Comparison of ENCODE assay signal across 23 mouse cellular contexts in genomic region chr4:140248396-140248795, GRCm38 (mm10). TPM values are rescaled to one million over a fixed set of nuclear protein-coding genes. Genes with fewer than 3 reads are reported as not detected.
"Had no signal": no experiment of that assay in that cellular context is flagged by ENCODE, and none has a peak within 500 bp of the region (broad histone marks: within the 10 kb centered on the region; RNA-seq: fewer than 3 reads in every experiment).

No protein-coding gene starts in this region.

- H3K9ac ChIP-seq: kidney, embryonic 15.5 days; limb, embryonic 13.5 days; liver, embryonic 12.5 days; liver, embryonic 15.5 days; lung, embryonic 15.5 days; midbrain, embryonic 13.5 days; neural tube, embryonic 13.5 days; stomach, embryonic 15.5 days had no signal

- H3K9me3 ChIP-seq: kidney, embryonic 15.5 days; limb, embryonic 10.5 days; limb, embryonic 13.5 days; liver, embryonic 12.5 days; liver, embryonic 15.5 days; lung, embryonic 15.5 days; megakaryocyte, embryonic 14.5 days; midbrain, embryonic 10.5 days; midbrain, embryonic 13.5 days; neural tube, embryonic 13.5 days; stomach, embryonic 15.5 days had no signal

- H3K4me1 ChIP-seq: liver, embryonic 15.5 days; megakaryocyte, embryonic 14.5 days had no signal

- H3K27ac ChIP-seq: kidney, embryonic 15.5 days; limb, embryonic 10.5 days; limb, embryonic 13.5 days; liver, embryonic 12.5 days; liver, embryonic 15.5 days; lung, embryonic 15.5 days; midbrain, embryonic 10.5 days; neural tube, embryonic 13.5 days; stomach, embryonic 15.5 days had no signal

- DNase-seq: kidney, postnatal 10 days; kidney, postnatal 36 days; liver; lung, adult 18-20 months; lung, postnatal 10 days; lung, postnatal 36 days; right cerebral cortex, adult 18-20 months; right cerebral cortex, postnatal 14 days; spleen, adult 18-20 months; thymus, postnatal 25 days had no signal

- H3K4me2 ChIP-seq: kidney, embryonic 15.5 days; limb, embryonic 13.5 days; liver, embryonic 12.5 days; liver, embryonic 15.5 days; lung, embryonic 15.5 days; stomach, embryonic 15.5 days had no signal

- H3K4me3 ChIP-seq: kidney, embryonic 15.5 days; limb, embryonic 10.5 days; limb, embryonic 13.5 days; liver, embryonic 12.5 days; liver, embryonic 15.5 days; lung, embryonic 15.5 days; megakaryocyte, embryonic 14.5 days; midbrain, embryonic 13.5 days; myocyte; neural tube, embryonic 13.5 days; stomach, embryonic 15.5 days had no signal

- H3K36me3 ChIP-seq: kidney, embryonic 15.5 days; limb, embryonic 10.5 days; limb, embryonic 13.5 days; liver, embryonic 12.5 days; liver, embryonic 15.5 days; lung, embryonic 15.5 days; midbrain, embryonic 10.5 days; midbrain, embryonic 13.5 days; neural tube, embryonic 13.5 days; stomach, embryonic 15.5 days had no signal

- ATAC-seq: liver, embryonic 12.5 days; midbrain, embryonic 13.5 days; midbrain, embryonic 16.5 days had no signal

RNA-seq across cellular contexts. Expression of gene Igsf21, which starts 1.8 kb away (rescaled TPM):
- polyA plus RNA-seq: myocyte had no signal
